Mouse (Mus musculus) neutrophil, adult 83 days (primary cell): ENCODE results near the gene Vmn2r102. TPM values are rescaled to one million over a fixed set of nuclear protein-coding genes. Genes with fewer than 3 reads are reported as not detected.

Source experiments
- total RNA-seq, 2 experiments: library from RNA; stranded (reverse); gene quantifications; one replicate each; pipeline ENCODE4 v1.2.4; 2023

Vmn2r102 gene
- total RNA-seq: not detected

GRCm38 (mm10) chr17:19660028-19660427, at the start of gene Vmn2r102:
Vmn2r102 (plus strand) TSS chr17:19660328.

Other genes starting within 250 kb of the Vmn2r102 start
- gene Vmn2r100, start 155.6 kb upstream of the Vmn2r102 start, total RNA-seq: not detected
- gene Vmn2r101, start 83.1 kb upstream of the Vmn2r102 start, total RNA-seq: not detected
- not detected for gene Vmn2r103, start 113.0 kb downstream of the Vmn2r102 start, total RNA-seq